Mouse (Mus musculus) liver, postnatal 0 days (tissue): Measurements from ENCODE around the gene Olfml2a. TPM values are rescaled to one million over a fixed set of nuclear protein-coding genes. Genes with fewer than 3 reads are reported as not detected.

Experiments used
- ATAC-seq: fragments of 200-750 bp; cut with Nextera tagmentation; 2 replicates; pipeline ENCODE4 v1.8.0; 2017; ENCODE audit warnings: mild to moderate bottlenecking, moderate library complexity
- DNase-seq: peaks from one replicate; pipeline ENCODE4 v3.0.0-alpha.2; 2016
- H3K27ac ChIP-seq: fragments of 300-500 bp; sonication (generic); 2 replicates; pipeline ENCODE4 v1.5.1; 2014; ENCODE audit warnings: antibody characterized with exemption, moderate library complexity, mild to moderate bottlenecking, low read depth
- H3K27me3 ChIP-seq: fragments of 300-500 bp; sonication (generic); 2 replicates; pipeline ENCODE4 v1.6.1; 2014; ENCODE audit warnings: low read length, control low read depth, mixed read lengths; ENCODE audit not compliant: insufficient read depth
- H3K36me3 ChIP-seq: fragments of 300-500 bp; sonication (generic); replicated peaks from 2 replicates; pipeline ENCODE4 v1.6.1; 2014; ENCODE audit warnings: mild to moderate bottlenecking, control low read depth, low read length, moderate library complexity, mixed read lengths; ENCODE audit not compliant: insufficient read depth
- H3K4me1 ChIP-seq: fragments of 300-500 bp; sonication (generic); 2 replicates; pipeline ENCODE4 v1.6.1; 2014; ENCODE audit warnings: antibody characterized with exemption, mild to moderate bottlenecking, control low read depth; ENCODE audit not compliant: insufficient read depth
- H3K4me2 ChIP-seq: fragments of 300-500 bp; sonication (generic); 2 replicates; pipeline ENCODE4 v1.6.1; 2014; ENCODE audit warnings: low read depth, mild to moderate bottlenecking, low read length, moderate library complexity, mixed read lengths
- H3K4me3 ChIP-seq: fragments of 300-500 bp; sonication (generic); 2 replicates; pipeline ENCODE4 v1.5.1; 2014; ENCODE audit warnings: low read depth, low read length
- H3K9ac ChIP-seq: fragments of 300-500 bp; sonication (generic); replicated peaks from 2 replicates; pipeline ENCODE4 v1.6.1; 2014; ENCODE audit warnings: mild to moderate bottlenecking, moderate library complexity
- H3K9me3 ChIP-seq: fragments of 300-500 bp; sonication (generic); 2 replicates; pipeline ENCODE4 v1.6.1; 2016; ENCODE audit warnings: mild to moderate bottlenecking, control low read depth, low read length, mixed read lengths
- CTCF ChIP-seq: sonication (generic); IDR thresholded peaks from 2 replicates; pipeline ENCODE4 v1.5.1; 2016; ENCODE audit warnings: antibody characterized with exemption, low read depth
- EP300 ChIP-seq: IDR thresholded peaks from 2 replicates; pipeline ENCODE4 v1.6.1; 2016; ENCODE audit warnings: antibody characterized with exemption, low read depth, mild to moderate bottlenecking
- WGBS: fragments of 180-500 bp; shearing (Covaris S2); extraction: QIAGEN DNeasy Blood & Tissue Kit; methylation state at CpG from one replicate; pipeline ENCODE4 v1.1.7; 2014; ENCODE audit not compliant: insufficient replicate concordance; 5-methylcytosine and 5-hydroxymethylcytosine counted together
- polyA plus RNA-seq: library from polyadenylated mRNA; unstranded; fragments of >200 nt; fragmentation: Nextera tagmentation; extraction: Ambion mirVana; gene quantifications from 2 replicates; pipeline ENCODE4 v1.2.1, GENCODE M21; 2015

The Olfml2a gene
- polyA plus RNA-seq, 1 experiment from 2014 or later, result 0.06 TPM

DNA sequence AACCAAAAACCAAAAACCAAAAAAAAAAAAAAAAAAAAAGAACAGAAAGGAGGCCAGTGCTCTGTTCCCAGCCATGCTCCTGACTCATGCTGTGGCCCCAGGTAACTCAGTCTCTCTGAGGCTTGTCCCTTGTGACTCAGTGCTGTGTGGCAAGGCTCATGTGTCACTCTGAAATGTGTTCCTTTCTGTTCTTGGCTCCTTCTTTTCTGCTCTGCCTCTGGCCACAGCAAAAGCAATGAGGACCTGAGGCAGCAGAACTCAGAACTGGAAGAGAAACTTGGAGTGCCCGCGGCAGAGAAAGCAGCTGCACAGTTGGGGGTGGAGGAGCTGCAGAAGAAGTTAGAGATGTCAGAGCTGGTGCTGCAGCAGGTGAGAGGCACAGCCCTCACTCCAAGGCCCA, 42.4 kb downstream of the Olfml2a start:
- ATAC-seq (no peak), DNase-seq (no peak)
- WGBS, result 48% methylated on average over 2 of the region's 2 CpGs
- Histone ChIP-seq H3K4me1 (peaks cover 8% of the 10 kb centered on the region; the same call in 1 of the 2 replicates), H3K9me3 (no peaks in the 10 kb centered on the region), H3K36me3 (no peaks in the 10 kb centered on the region), H3K9ac (no peak overlapping the region), H3K4me3 (no peak overlapping the region), H3K27me3 (no peaks in the 10 kb centered on the region), H3K4me2 (no peak overlapping the region), H3K27ac (no peak overlapping the region)
- TF ChIP-seq EP300, result no peak
- no peak for TF ChIP-seq CTCF

DNA sequence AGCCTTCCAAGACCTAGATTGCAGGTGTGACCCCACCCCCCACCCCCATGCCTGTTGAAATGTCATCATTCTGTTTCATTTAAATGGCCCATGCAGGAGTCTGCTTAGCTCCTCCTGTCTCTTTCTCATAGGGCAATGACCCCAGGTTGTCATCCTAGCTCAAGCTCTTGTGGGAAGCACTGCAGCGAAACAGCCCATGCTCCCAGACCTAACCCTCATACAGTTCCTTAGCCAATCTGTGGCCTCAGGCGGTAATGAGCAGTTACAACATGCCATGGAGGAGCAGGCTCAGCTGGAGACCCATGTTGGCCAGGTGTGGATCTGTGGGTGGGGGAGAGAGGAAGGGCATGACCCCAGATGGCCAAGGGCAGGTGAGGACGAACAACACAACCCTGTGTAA, 43.4 kb downstream of the Olfml2a start:
- no peaks in the 10 kb centered on the region for H3K9me3 ChIP-seq
- no peak overlapping the region for H3K9ac ChIP-seq
- 77% methylated on average over 3 of the region's 3 CpGs for WGBS
- H3K4me3 ChIP-seq, result no peak overlapping the region
- no peaks in the 10 kb centered on the region for H3K27me3 ChIP-seq
- no peaks in the 10 kb centered on the region for H3K36me3 ChIP-seq
- DNase-seq (no peak), ATAC-seq (no peak; the same call in 1 of the 2 replicates)
- peaks cover 2% of the 10 kb centered on the region; the same call in 1 of the 2 replicates for H3K4me1 ChIP-seq
- H3K4me2 ChIP-seq, result no peak overlapping the region
- H3K27ac ChIP-seq, result no peak overlapping the region
- TF ChIP-seq EP300 (no peak), CTCF (no peak)

DNA sequence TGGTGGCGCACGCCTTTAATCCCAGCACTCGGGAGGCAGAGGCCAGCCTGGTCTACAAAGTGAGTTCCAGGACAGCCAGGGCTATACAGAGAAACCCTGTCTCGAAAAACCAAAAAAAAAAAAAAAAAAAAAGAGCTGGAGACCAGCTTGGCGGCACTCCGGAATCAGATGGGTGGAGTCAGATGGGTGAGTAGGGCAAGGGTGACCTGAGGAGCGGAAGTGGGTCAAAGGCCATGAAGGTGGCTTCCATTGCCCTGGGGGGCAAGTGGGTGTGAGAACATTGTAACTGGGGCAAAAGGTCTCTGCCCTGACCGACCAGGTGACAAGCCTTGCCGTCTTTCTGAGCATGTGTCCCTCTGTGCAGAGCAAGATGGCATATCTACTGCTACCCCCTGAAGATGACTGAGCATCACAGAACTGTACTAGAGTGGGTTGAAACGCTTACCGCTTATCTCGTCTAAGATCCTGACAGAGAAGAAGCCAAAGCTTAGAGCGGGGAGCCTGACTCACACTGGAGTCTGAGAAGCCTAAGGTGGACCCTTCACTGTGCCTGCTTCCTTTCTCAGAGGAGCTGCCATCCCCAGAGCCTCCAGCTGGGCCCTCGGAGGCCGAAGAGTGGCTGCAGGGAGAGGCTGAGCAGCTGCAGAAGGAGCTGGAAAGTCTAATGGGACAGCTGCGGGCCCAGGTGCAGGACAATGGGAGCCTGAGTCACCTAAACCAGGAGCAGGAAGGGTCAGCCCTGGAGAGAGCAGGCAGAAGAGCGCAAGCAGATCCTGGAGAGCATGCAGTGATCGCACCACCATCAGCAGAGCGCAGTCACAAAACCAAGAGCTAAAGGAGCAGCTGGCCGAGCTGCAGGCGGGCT, 44.4 kb downstream of the Olfml2a start:
- ATAC-seq (peak; percentile 73), DNase-seq (no peak)
- Histone ChIP-seq H3K9me3 (no peaks in the 10 kb centered on the region), H3K36me3 (no peaks in the 10 kb centered on the region), H3K27ac (no peak overlapping the region), H3K4me2 (no peak overlapping the region), H3K4me1 (no peaks in the 10 kb centered on the region), H3K27me3 (no peaks in the 10 kb centered on the region), H3K4me3 (no peak overlapping the region), H3K9ac (no peak overlapping the region)
- 76% methylated on average over 20 of the region's 21 CpGs for WGBS
- no peak for TF ChIP-seq EP300
- TF ChIP-seq CTCF, result no peak

DNA sequence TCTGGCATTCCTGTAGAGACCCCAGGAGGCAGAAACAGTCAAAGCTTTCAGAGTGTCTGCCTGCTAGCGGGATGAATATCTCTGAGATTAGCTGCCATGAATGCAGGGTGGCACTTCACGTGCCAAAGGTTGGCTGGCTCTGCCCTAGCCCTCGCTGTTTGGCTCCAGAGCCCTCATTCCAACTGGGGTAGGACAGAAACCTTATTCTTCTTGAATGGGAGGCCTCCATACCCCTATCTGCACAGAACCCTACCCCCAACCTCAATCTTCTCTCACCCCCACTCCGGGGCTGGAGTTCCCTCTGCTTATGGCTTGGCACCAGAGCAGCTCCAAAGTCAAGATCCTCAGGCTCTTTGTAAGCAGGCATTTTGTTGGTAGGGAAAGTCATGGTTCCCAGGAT, 46.1 kb downstream of the Olfml2a start:
- WGBS, result 71% methylated on average over 4 of the region's 4 CpGs
- Histone ChIP-seq H3K4me1 (no peaks in the 10 kb centered on the region), H3K9me3 (no peaks in the 10 kb centered on the region), H3K9ac (no peak overlapping the region), H3K4me3 (no peak overlapping the region), H3K27me3 (no peaks in the 10 kb centered on the region), H3K36me3 (no peaks in the 10 kb centered on the region), H3K4me2 (no peak overlapping the region), H3K27ac (no peak overlapping the region)
- TF ChIP-seq CTCF, result no peak
- no peak for TF ChIP-seq EP300
- DNase-seq (no peak), ATAC-seq (no peak)

DNA sequence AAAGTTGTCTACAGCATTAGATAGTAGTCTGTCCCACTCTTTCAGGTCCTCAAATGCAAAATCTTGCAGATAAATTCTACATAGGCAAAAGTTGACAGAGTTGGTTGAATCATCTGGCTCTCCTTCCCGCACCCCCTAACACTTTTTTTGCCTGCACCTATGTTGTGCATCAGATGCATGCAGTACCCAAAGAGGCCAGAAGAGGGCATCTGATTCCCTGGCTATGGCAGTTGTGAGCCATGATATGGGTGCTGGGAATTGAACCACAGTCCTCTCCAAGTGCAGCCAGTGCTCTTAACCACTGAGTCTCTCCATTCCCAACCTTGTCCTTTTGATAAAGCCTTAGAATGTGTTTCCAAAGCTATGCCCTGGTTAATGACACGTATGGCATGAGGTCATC, 51.7 kb downstream of the Olfml2a start:
- no peak for TF ChIP-seq EP300
- TF ChIP-seq CTCF, result peak; percentile 54
- H3K27me3 ChIP-seq, result no peaks in the 10 kb centered on the region
- 0 out of 2 replicates have a peak, but pooled peaks cover 2% of the 10 kb centered on the region for H3K4me1 ChIP-seq
- no peak overlapping the region for H3K9ac ChIP-seq
- WGBS, result 94% methylated on average over 2 of the region's 2 CpGs
- H3K4me3 ChIP-seq, result no peak overlapping the region
- peaks cover 5% of the 10 kb centered on the region for H3K9me3 ChIP-seq
- no peak overlapping the region for H3K27ac ChIP-seq
- DNase-seq (no peak), ATAC-seq (no peak)
- H3K36me3 ChIP-seq, result no peaks in the 10 kb centered on the region
- H3K4me2 ChIP-seq, result no peak overlapping the region

DNA sequence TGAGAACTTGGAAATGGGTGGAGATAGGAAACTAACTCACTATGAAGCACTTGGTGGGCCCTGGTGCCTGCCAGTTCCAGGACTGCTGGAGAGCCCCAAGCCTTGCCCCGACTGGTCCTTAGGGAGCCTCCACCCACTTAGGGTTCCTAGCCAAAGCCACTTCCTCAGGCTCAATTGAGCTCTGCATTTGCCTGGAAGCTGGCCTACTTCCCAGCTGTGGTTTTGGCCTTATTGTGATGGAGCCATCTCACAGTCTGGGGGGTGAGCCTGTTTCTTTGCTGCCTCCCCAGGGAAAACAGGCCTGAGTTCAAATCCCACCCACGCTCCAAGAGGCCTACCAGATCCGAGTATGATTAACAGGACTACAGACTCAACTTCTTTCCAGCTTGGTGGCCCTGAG, 54.8 kb downstream of the Olfml2a start:
- H3K4me2 ChIP-seq, result no peak overlapping the region
- H3K9me3 ChIP-seq, result peaks cover 5% of the 10 kb centered on the region
- H3K4me1 ChIP-seq, result 0 out of 2 replicates have a peak, but pooled peaks cover 2% of the 10 kb centered on the region
- ATAC-seq, result no peak
- no peak overlapping the region for H3K27ac ChIP-seq
- no peak overlapping the region for H3K9ac ChIP-seq
- H3K27me3 ChIP-seq, result no peaks in the 10 kb centered on the region
- no peaks in the 10 kb centered on the region for H3K36me3 ChIP-seq
- WGBS, result 67% methylated on average over 3 of the region's 3 CpGs
- no peak for DNase-seq
- no peak overlapping the region for H3K4me3 ChIP-seq
- no peak for TF ChIP-seq EP300
